8 mouse cellular contexts compared by ENCODE assay signal in genomic region chr11:117870688-117871365, GRCm38 (mm10). TPM values are rescaled to one million over a fixed set of nuclear protein-coding genes. Genes with fewer than 3 reads are reported as not detected.
DNase-seq lines count a peak whose midpoint lies in the region; ATAC-seq and TF ChIP-seq lines count a peak whose summit lies in the region.

No protein-coding gene starts in this region.

- 0 out of 2 replicates have a peak, but pooled peaks cover 6% of the 10 kb centered on the region for H3K36me3 ChIP-seq in hindbrain, embryonic 10.5 days
- no peaks in the 10 kb centered on the region for H3K36me3 ChIP-seq in hindbrain, embryonic 12.5 days
- no peaks in the 10 kb centered on the region for H3K36me3 ChIP-seq in hindbrain, postnatal 0 days (ENCODE audit: insufficient read depth, low read length)
- no peaks in the 10 kb centered on the region for H3K36me3 ChIP-seq in midbrain, embryonic 11.5 days (ENCODE audit: control insufficient read depth, insufficient read depth, low read length)
- H3K36me3 ChIP-seq in spleen, adult 2 months (ENCODE audit: control insufficient read depth, insufficient read depth, low read length) = no peaks in the 10 kb centered on the region

- 39% methylated on average over 12 of the region's 12 CpGs for WGBS in hindbrain, embryonic 10.5 days
- 37% methylated on average over 12 of the region's 12 CpGs for WGBS in hindbrain, embryonic 12.5 days
- WGBS in hindbrain, postnatal 0 days = 28% methylated on average over 12 of the region's 12 CpGs
- WGBS in midbrain, embryonic 11.5 days = 34% methylated on average over 12 of the region's 12 CpGs
- WGBS in spleen, adult 2 months = 42% methylated on average over 12 of the region's 12 CpGs

- H3K9me3 ChIP-seq in hindbrain, embryonic 10.5 days = no peaks in the 10 kb centered on the region
- H3K9me3 ChIP-seq in hindbrain, embryonic 12.5 days (replicated peaks) = no peaks in the 10 kb centered on the region
- H3K9me3 ChIP-seq in hindbrain, postnatal 0 days (ENCODE audit: low read length) = no peaks in the 10 kb centered on the region
- no peaks in the 10 kb centered on the region for H3K9me3 ChIP-seq in midbrain, embryonic 11.5 days (ENCODE audit: control insufficient read depth, low read length)

- H3K9ac ChIP-seq in hindbrain, embryonic 12.5 days = no peak overlapping the region; the same call in 1 of the 2 replicates
- no peak overlapping the region for H3K9ac ChIP-seq in hindbrain, postnatal 0 days (replicated peaks; ENCODE audit: low read length)
- H3K9ac ChIP-seq in midbrain, embryonic 11.5 days (ENCODE audit: low read length) = peak overlapping the region; percentile 36; the same call in 1 of the 2 replicates

- no peak for TF ChIP-seq POLR2A in spleen, adult 2 months (IDR thresholded peaks at IDR 0.05; ENCODE audit: low read depth, low read length)

- peaks cover 34% of the 10 kb centered on the region for H3K27me3 ChIP-seq in hindbrain, embryonic 10.5 days (ENCODE audit: insufficient read depth, poor library complexity, severe bottlenecking)
- peaks cover 6% of the 10 kb centered on the region; the same call in 1 of the 2 replicates for H3K27me3 ChIP-seq in hindbrain, embryonic 12.5 days
- H3K27me3 ChIP-seq in hindbrain, postnatal 0 days (ENCODE audit: insufficient read depth, low read length) = no peaks in the 10 kb centered on the region
- H3K27me3 ChIP-seq in midbrain, embryonic 11.5 days (ENCODE audit: control insufficient read depth, insufficient read depth, low read length) = no peaks in the 10 kb centered on the region
- no peaks in the 10 kb centered on the region for H3K27me3 ChIP-seq in spleen, adult 2 months (ENCODE audit: control insufficient read depth, insufficient read depth, low read length)

- peak; percentile 99 for TF ChIP-seq CTCF in hindbrain, postnatal 0 days (IDR thresholded peaks at IDR 0.05; ENCODE audit: low read depth)
- TF ChIP-seq CTCF in spleen, adult 2 months (IDR thresholded peaks at IDR 0.05; ENCODE audit: extremely low read depth, insufficient read depth, insufficient read length, insufficient replicate concordance) = peak; percentile 96

- no peak for ATAC-seq in hindbrain, embryonic 12.5 days (ENCODE audit: low FRiP score)
- peak; percentile 22 for ATAC-seq in hindbrain, postnatal 0 days
- ATAC-seq in midbrain, embryonic 11.5 days (ENCODE audit: low FRiP score) = no peak

- peak; percentile 79 for DNase-seq in hindbrain, embryonic 10.5 days (ENCODE audit: low spot score)
- DNase-seq in cerebellum, adult 8-10 months = peak; percentile 88
- peak; percentile 66 to 91 for DNase-seq in frontal cortex, adult 2 months (ENCODE audit: extremely low spot score in 1 of 2, low spot score in 1 of 2)
- DNase-seq in hindbrain, postnatal 0 days (ENCODE audit: low spot score) = peak; percentile 92
- peak; percentile 49 to 50 for DNase-seq in left cerebral cortex, adult 8-10 months (ENCODE audit: low spot score in 2 of 2)
- DNase-seq in midbrain, embryonic 11.5 days (ENCODE audit: low spot score, missing footprints) = peak; percentile 96
- peak; percentile 63 to 64 for DNase-seq in spleen, adult 2 months (ENCODE audit: low read depth in 1 of 2, low spot score in 2 of 2)

- H3K4me3 ChIP-seq in hindbrain, embryonic 10.5 days = no peak overlapping the region
- no peak overlapping the region for H3K4me3 ChIP-seq in hindbrain, embryonic 12.5 days
- no peak overlapping the region for H3K4me3 ChIP-seq in hindbrain, postnatal 0 days (ENCODE audit: low read length)
- no peak overlapping the region for H3K4me3 ChIP-seq in midbrain, embryonic 11.5 days (ENCODE audit: low read depth, low read length)
- no peak overlapping the region for H3K4me3 ChIP-seq in spleen, adult 2 months (ENCODE audit: extremely low read depth, insufficient read depth, insufficient read length)

- H3K4me1 ChIP-seq in hindbrain, embryonic 10.5 days (replicated peaks) = peaks cover 62% of the 10 kb centered on the region
- H3K4me1 ChIP-seq in hindbrain, embryonic 12.5 days = peaks cover 31% of the 10 kb centered on the region
- peaks cover 3% of the 10 kb centered on the region; the same call in 1 of the 2 replicates for H3K4me1 ChIP-seq in hindbrain, postnatal 0 days (ENCODE audit: insufficient read depth, low read length)
- H3K4me1 ChIP-seq in midbrain, embryonic 11.5 days (ENCODE audit: control insufficient read depth, insufficient read depth, low read length) = peaks cover 18% of the 10 kb centered on the region
- H3K4me1 ChIP-seq in spleen, adult 2 months (ENCODE audit: control insufficient read depth, insufficient read depth, insufficient read length) = peaks cover 21% of the 10 kb centered on the region; the same call in 1 of the 2 replicates

- H3K27ac ChIP-seq in hindbrain, embryonic 10.5 days = peak overlapping the region; percentile 2; the same call in 1 of the 2 replicates
- H3K27ac ChIP-seq in hindbrain, embryonic 12.5 days = no peak overlapping the region
- H3K27ac ChIP-seq in hindbrain, postnatal 0 days = no peak overlapping the region
- no peak overlapping the region for H3K27ac ChIP-seq in midbrain, embryonic 11.5 days (ENCODE audit: low read depth, low read length)
- peak overlapping the region; percentile 92 for H3K27ac ChIP-seq in spleen, adult 2 months (ENCODE audit: insufficient read depth, low read length)

- H3K4me2 ChIP-seq in hindbrain, embryonic 12.5 days (replicated peaks) = no peak overlapping the region
- no peak overlapping the region for H3K4me2 ChIP-seq in hindbrain, postnatal 0 days (ENCODE audit: low read depth, low read length)
- no peak overlapping the region for H3K4me2 ChIP-seq in midbrain, embryonic 11.5 days

RNA-seq across cellular contexts. Expression of gene Tha1, which starts 2.5 kb away (rescaled TPM):
- 3.5 and 3.8 TPM in 2 replicates for polyA plus RNA-seq in hindbrain, embryonic 10.5 days (2016; fragmentation: Nextera tagmentation; extraction: Ambion mirVana)
- polyA plus RNA-seq in hindbrain, embryonic 12.5 days (2016; fragmentation: Nextera tagmentation; extraction: Ambion mirVana) = 2.7 and 3.1 TPM in 2 replicates
- polyA plus RNA-seq in frontal cortex, adult 2 months (2012; rRNA removed) = 9.0 and 9.1 TPM in 2 replicates
- 1.9 and 4.7 TPM in 2 replicates for total RNA-seq in hindbrain, postnatal 0 days (2014; rRNA removed)
- polyA plus RNA-seq in hindbrain, postnatal 0 days (2015; fragmentation: Nextera tagmentation; extraction: Ambion mirVana) = 2.0 and 3.4 TPM in 2 replicates
- total RNA-seq in left cerebral cortex, adult 8-10 months (2022) = 1 to 10 TPM; 3.6 to 9.2 (median 5.8) TPM
- polyA plus RNA-seq in midbrain, embryonic 11.5 days (2014; fragmentation: Nextera tagmentation; extraction: Ambion mirVana) = 1.7 and 2.4 TPM in 2 replicates
- 15.4 and 16.2 TPM in 2 replicates for polyA plus RNA-seq in spleen, adult 2 months (2012; rRNA removed)

RNA-seq across cellular contexts. Expression of gene Tmem235, which starts 10.3 kb away (rescaled TPM):
- not detected in 2 replicates for polyA plus RNA-seq in hindbrain, embryonic 10.5 days (2016; fragmentation: Nextera tagmentation; extraction: Ambion mirVana)
- polyA plus RNA-seq in hindbrain, embryonic 12.5 days (2016; fragmentation: Nextera tagmentation; extraction: Ambion mirVana) = not detected in 2 replicates
- not detected in 2 replicates for polyA plus RNA-seq in frontal cortex, adult 2 months (2012; rRNA removed)
- 0.31 and 0.58 TPM in 2 replicates for total RNA-seq in hindbrain, postnatal 0 days (2014; rRNA removed)
- polyA plus RNA-seq in hindbrain, postnatal 0 days (2015; fragmentation: Nextera tagmentation; extraction: Ambion mirVana) = 0.09 TPM in 1 of 2 replicates, not detected in the other
- total RNA-seq in left cerebral cortex, adult 8-10 months (2022) = under 1 TPM in 2 of 4 experiments, not detected in 2; 0.21 to 0.37 TPM
- polyA plus RNA-seq in midbrain, embryonic 11.5 days (2014; fragmentation: Nextera tagmentation; extraction: Ambion mirVana) = not detected in 2 replicates
- polyA plus RNA-seq in spleen, adult 2 months (2012; rRNA removed) = not detected in 2 replicates

RNA-seq across cellular contexts. Expression of gene Birc5, which starts 21.8 kb away (rescaled TPM):
- polyA plus RNA-seq in hindbrain, embryonic 10.5 days (2016; fragmentation: Nextera tagmentation; extraction: Ambion mirVana) = 338 and 392 TPM in 2 replicates
- 181 and 190 TPM in 2 replicates for polyA plus RNA-seq in hindbrain, embryonic 12.5 days (2016; fragmentation: Nextera tagmentation; extraction: Ambion mirVana)
- polyA plus RNA-seq in frontal cortex, adult 2 months (2012; rRNA removed) = 2.8 and 3.4 TPM in 2 replicates
- total RNA-seq in hindbrain, postnatal 0 days (2014; rRNA removed) = 5.6 and 14.6 TPM in 2 replicates
- polyA plus RNA-seq in hindbrain, postnatal 0 days (2015; fragmentation: Nextera tagmentation; extraction: Ambion mirVana) = 45.3 and 50.4 TPM in 2 replicates
- total RNA-seq in left cerebral cortex, adult 8-10 months (2022) = 1 to 10 TPM in 1 of 4 experiments, under 1 TPM in 3; 0.14 to 1.3 (median 0.72) TPM
- polyA plus RNA-seq in midbrain, embryonic 11.5 days (2014; fragmentation: Nextera tagmentation; extraction: Ambion mirVana) = 346 and 363 TPM in 2 replicates
- 11.6 and 14.1 TPM in 2 replicates for polyA plus RNA-seq in spleen, adult 2 months (2012; rRNA removed)

RNA-seq across cellular contexts. Expression of gene Tk1, which starts 44.9 kb away (rescaled TPM):
- polyA plus RNA-seq in hindbrain, embryonic 10.5 days (2016; fragmentation: Nextera tagmentation; extraction: Ambion mirVana) = 106 and 132 TPM in 2 replicates
- 57.9 and 59.0 TPM in 2 replicates for polyA plus RNA-seq in hindbrain, embryonic 12.5 days (2016; fragmentation: Nextera tagmentation; extraction: Ambion mirVana)
- polyA plus RNA-seq in frontal cortex, adult 2 months (2012; rRNA removed) = 1.5 and 1.6 TPM in 2 replicates
- total RNA-seq in hindbrain, postnatal 0 days (2014; rRNA removed) = 26.1 and 31.5 TPM in 2 replicates
- 21.2 and 25.0 TPM in 2 replicates for polyA plus RNA-seq in hindbrain, postnatal 0 days (2015; fragmentation: Nextera tagmentation; extraction: Ambion mirVana)
- 1 to 10 TPM in 3 of 4 experiments, under 1 TPM in 1; 0.52 to 1.7 (median 1.2) TPM for total RNA-seq in left cerebral cortex, adult 8-10 months (2022)
- 87.1 and 89.7 TPM in 2 replicates for polyA plus RNA-seq in midbrain, embryonic 11.5 days (2014; fragmentation: Nextera tagmentation; extraction: Ambion mirVana)
- polyA plus RNA-seq in spleen, adult 2 months (2012; rRNA removed) = 61.6 and 68.4 TPM in 2 replicates

RNA-seq across cellular contexts. Expression of gene Afmid, which starts 45.1 kb away (rescaled TPM):
- 3.8 and 4.0 TPM in 2 replicates for polyA plus RNA-seq in hindbrain, embryonic 10.5 days (2016; fragmentation: Nextera tagmentation; extraction: Ambion mirVana)
- 2.9 and 4.6 TPM in 2 replicates for polyA plus RNA-seq in hindbrain, embryonic 12.5 days (2016; fragmentation: Nextera tagmentation; extraction: Ambion mirVana)
- 4.1 and 4.3 TPM in 2 replicates for polyA plus RNA-seq in frontal cortex, adult 2 months (2012; rRNA removed)
- total RNA-seq in hindbrain, postnatal 0 days (2014; rRNA removed) = 4.8 and 7.5 TPM in 2 replicates
- polyA plus RNA-seq in hindbrain, postnatal 0 days (2015; fragmentation: Nextera tagmentation; extraction: Ambion mirVana) = 7.9 and 9.0 TPM in 2 replicates
- 1 to 10 TPM; 4.2 to 9.0 (median 7.1) TPM for total RNA-seq in left cerebral cortex, adult 8-10 months (2022)
- polyA plus RNA-seq in midbrain, embryonic 11.5 days (2014; fragmentation: Nextera tagmentation; extraction: Ambion mirVana) = 2.8 and 3.9 TPM in 2 replicates
- polyA plus RNA-seq in spleen, adult 2 months (2012; rRNA removed) = 18.5 and 19.2 TPM in 2 replicates

Comparison
In these comparisons a context has a peak if more than half of its experiments do, and no peak if none do; other contexts are left out.
1. H3K27ac ChIP-seq: peak in hindbrain, embryonic 10.5 days (single experiment) and spleen, adult 2 months (single experiment); none in hindbrain, embryonic 12.5 days (single experiment), hindbrain, postnatal 0 days (single experiment) and midbrain, embryonic 11.5 days (single experiment).
2. Peak in every context shown above with its lines, with median percentiles within 50 percentile points of each other: DNase-seq.